Mouse (Mus musculus): ENCODE measurements around the gene Foxn1. TPM values are rescaled to one million over a fixed set of nuclear protein-coding genes. Genes with fewer than 3 reads are reported as not detected.

Gene Foxn1
- polyA plus RNA-seq (2014; fragmentation: Nextera tagmentation; extraction: Ambion mirVana), result not detected in 2 replicates

GRCm38 (mm10) chr11:78386508-78387043 lies at the start of gene Foxn1:
Foxn1 (minus strand) TSS chr11:78386558.
- no peaks in the 10 kb centered on the region for H3K9me3 ChIP-seq (ENCODE audit: control insufficient read depth, low read length)
- no peaks in the 10 kb centered on the region for H3K27me3 ChIP-seq (ENCODE audit: control insufficient read depth, insufficient read depth, low read length)
- H3K27ac ChIP-seq (ENCODE audit: low read depth, low read length), result no peak within 1 kb of the TSS
- no peaks in the 10 kb centered on the region for H3K36me3 ChIP-seq (ENCODE audit: control insufficient read depth, insufficient read depth, low read length)
- H3K9ac ChIP-seq (ENCODE audit: low read length), result no peak within 1 kb of the TSS
- 84% methylated on average over 14 of the region's 14 CpGs for WGBS
- H3K4me3 ChIP-seq (ENCODE audit: low read depth, low read length), result no peak within 1 kb of the TSS
- no peak within 1 kb of the TSS for H3K4me2 ChIP-seq (ENCODE audit: low read depth)
- H3K4me1 ChIP-seq (ENCODE audit: control insufficient read depth, insufficient read depth, low read length), result no peaks in the 10 kb centered on the region
- no peak for ATAC-seq (ENCODE audit: insufficient read depth, low FRiP score, low TSS enrichment)
- DNase-seq (ENCODE audit: low spot score), result no peak

GRCm38 (mm10) chr11:78435776-78436349 lies 49.5 kb upstream of the Foxn1 start:
- peak overlapping the region; percentile 2; the same call in 1 of the 2 replicates for H3K9ac ChIP-seq (ENCODE audit: low read length)
- H3K4me2 ChIP-seq (ENCODE audit: low read depth), result peak overlapping the region; percentile 22
- H3K27me3 ChIP-seq (ENCODE audit: control insufficient read depth, insufficient read depth, low read length), result no peaks in the 10 kb centered on the region
- ATAC-seq (ENCODE audit: insufficient read depth, low FRiP score, low TSS enrichment) (no peak), DNase-seq (ENCODE audit: low spot score) (peak; percentile 74)
- H3K4me1 ChIP-seq (ENCODE audit: control insufficient read depth, insufficient read depth, low read length), result peaks cover 4% of the 10 kb centered on the region; the same call in 1 of the 2 replicates
- H3K27ac ChIP-seq (ENCODE audit: low read depth, low read length), result no peak overlapping the region
- WGBS, result 7% methylated on average over 19 of the region's 19 CpGs
- no peak overlapping the region for H3K4me3 ChIP-seq (ENCODE audit: low read depth, low read length)
- no peaks in the 10 kb centered on the region for H3K36me3 ChIP-seq (ENCODE audit: control insufficient read depth, insufficient read depth, low read length)
- no peaks in the 10 kb centered on the region for H3K9me3 ChIP-seq (ENCODE audit: control insufficient read depth, low read length)

DNA sequence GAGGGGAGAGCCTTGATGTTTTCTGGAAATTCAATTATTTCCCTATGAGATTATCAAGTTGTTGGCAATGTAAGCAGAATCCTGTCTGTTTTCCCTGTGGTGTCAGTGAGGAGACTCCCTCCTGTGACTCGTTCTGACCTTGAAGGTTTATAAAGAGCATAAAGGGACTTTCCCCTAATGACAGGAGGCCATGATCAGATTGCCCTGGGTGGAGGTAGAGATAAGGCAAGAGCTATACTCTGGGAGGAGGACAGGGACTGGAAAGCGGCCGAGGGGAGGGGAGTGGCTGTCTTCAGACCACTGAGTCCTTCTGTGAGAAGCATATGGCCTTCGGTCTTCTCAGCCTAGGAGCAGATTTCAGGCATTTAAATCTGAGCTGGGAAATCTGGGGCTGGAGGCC lies 47.7 kb upstream of the Foxn1 start:
- DNase-seq (ENCODE audit: low spot score) (no peak), ATAC-seq (ENCODE audit: insufficient read depth, low FRiP score, low TSS enrichment) (no peak)
- no peak overlapping the region for H3K9ac ChIP-seq (ENCODE audit: low read length)
- no peaks in the 10 kb centered on the region for H3K27me3 ChIP-seq (ENCODE audit: control insufficient read depth, insufficient read depth, low read length)
- H3K4me3 ChIP-seq (ENCODE audit: low read depth, low read length), result no peak overlapping the region
- no peak overlapping the region for H3K27ac ChIP-seq (ENCODE audit: low read depth, low read length)
- no peaks in the 10 kb centered on the region for H3K9me3 ChIP-seq (ENCODE audit: control insufficient read depth, low read length)
- H3K36me3 ChIP-seq (ENCODE audit: control insufficient read depth, insufficient read depth, low read length), result no peaks in the 10 kb centered on the region
- H3K4me1 ChIP-seq (ENCODE audit: control insufficient read depth, insufficient read depth, low read length), result peaks cover 4% of the 10 kb centered on the region; the same call in 1 of the 2 replicates
- H3K4me2 ChIP-seq (ENCODE audit: low read depth), result no peak overlapping the region
- 65% methylated on average over 4 of the region's 4 CpGs for WGBS

GRCm38 (mm10) chr11:78431176-78431575 lies 44.8 kb upstream of the Foxn1 start:
- ATAC-seq (ENCODE audit: insufficient read depth, low FRiP score, low TSS enrichment) (no peak), DNase-seq (ENCODE audit: low spot score) (no peak)
- no peaks in the 10 kb centered on the region for H3K36me3 ChIP-seq (ENCODE audit: control insufficient read depth, insufficient read depth, low read length)
- no peak overlapping the region for H3K27ac ChIP-seq (ENCODE audit: low read depth, low read length)
- no peaks in the 10 kb centered on the region for H3K9me3 ChIP-seq (ENCODE audit: control insufficient read depth, low read length)
- H3K4me1 ChIP-seq (ENCODE audit: control insufficient read depth, insufficient read depth, low read length), result peaks cover 4% of the 10 kb centered on the region; the same call in 1 of the 2 replicates
- no peaks in the 10 kb centered on the region for H3K27me3 ChIP-seq (ENCODE audit: control insufficient read depth, insufficient read depth, low read length)
- no peak overlapping the region for H3K9ac ChIP-seq (ENCODE audit: low read length)
- H3K4me2 ChIP-seq (ENCODE audit: low read depth), result no peak overlapping the region
- 91% methylated on average over 10 of the region's 10 CpGs for WGBS
- no peak overlapping the region for H3K4me3 ChIP-seq (ENCODE audit: low read depth, low read length)

- no peaks in the 10 kb centered on the region for H3K9me3 ChIP-seq (ENCODE audit: control insufficient read depth, low read length)
- H3K4me2 ChIP-seq (ENCODE audit: low read depth), result no peak overlapping the region
- H3K36me3 ChIP-seq (ENCODE audit: control insufficient read depth, insufficient read depth, low read length), result no peaks in the 10 kb centered on the region
- no peaks in the 10 kb centered on the region for H3K27me3 ChIP-seq (ENCODE audit: control insufficient read depth, insufficient read depth, low read length)
- DNase-seq (ENCODE audit: low spot score) (no peak), ATAC-seq (ENCODE audit: insufficient read depth, low FRiP score, low TSS enrichment) (no peak)
- no peak overlapping the region for H3K4me3 ChIP-seq (ENCODE audit: low read depth, low read length)
- H3K4me1 ChIP-seq (ENCODE audit: control insufficient read depth, insufficient read depth, low read length), result no peaks in the 10 kb centered on the region
- 45% methylated on average over 11 of the region's 11 CpGs for WGBS
- H3K27ac ChIP-seq (ENCODE audit: low read depth, low read length), result no peak overlapping the region
- H3K9ac ChIP-seq (ENCODE audit: low read length), result no peak overlapping the region
These were observed 44.0 kb upstream of the Foxn1 start for GRCm38 (mm10) chr11:78430195-78430878.

DNA sequence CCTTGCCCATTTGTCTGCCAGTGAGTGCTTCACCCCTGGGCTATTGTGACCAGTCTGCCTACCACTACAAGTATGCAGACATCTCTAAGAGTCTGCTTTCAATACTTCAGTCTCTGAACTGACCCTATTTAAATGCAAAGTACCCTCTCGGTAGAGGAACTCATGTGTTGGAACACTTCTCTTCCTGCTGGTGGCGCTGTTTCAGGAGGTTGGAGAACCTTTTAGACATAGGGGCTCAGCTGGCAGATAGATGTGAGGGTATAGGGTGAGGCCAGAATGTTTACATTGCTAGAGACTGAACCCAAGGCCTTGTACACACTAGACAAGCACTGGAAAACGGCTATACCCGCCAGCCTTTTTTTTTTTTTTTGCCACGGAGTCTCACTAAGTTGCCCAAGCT lies 42.0 kb upstream of the Foxn1 start:
- H3K27me3 ChIP-seq (ENCODE audit: control insufficient read depth, insufficient read depth, low read length), result no peaks in the 10 kb centered on the region
- 73% methylated on average over 5 of the region's 5 CpGs for WGBS
- no peak for DNase-seq (ENCODE audit: low spot score)
- ATAC-seq (ENCODE audit: insufficient read depth, low FRiP score, low TSS enrichment), result no peak
- no peak overlapping the region for H3K4me3 ChIP-seq (ENCODE audit: low read depth, low read length)
- no peaks in the 10 kb centered on the region for H3K36me3 ChIP-seq (ENCODE audit: control insufficient read depth, insufficient read depth, low read length)
- H3K4me2 ChIP-seq (ENCODE audit: low read depth), result no peak overlapping the region
- no peaks in the 10 kb centered on the region for H3K9me3 ChIP-seq (ENCODE audit: control insufficient read depth, low read length)
- H3K27ac ChIP-seq (ENCODE audit: low read depth, low read length), result no peak overlapping the region
- no peak overlapping the region for H3K9ac ChIP-seq (ENCODE audit: low read length)
- H3K4me1 ChIP-seq (ENCODE audit: control insufficient read depth, insufficient read depth, low read length), result no peaks in the 10 kb centered on the region

DNA sequence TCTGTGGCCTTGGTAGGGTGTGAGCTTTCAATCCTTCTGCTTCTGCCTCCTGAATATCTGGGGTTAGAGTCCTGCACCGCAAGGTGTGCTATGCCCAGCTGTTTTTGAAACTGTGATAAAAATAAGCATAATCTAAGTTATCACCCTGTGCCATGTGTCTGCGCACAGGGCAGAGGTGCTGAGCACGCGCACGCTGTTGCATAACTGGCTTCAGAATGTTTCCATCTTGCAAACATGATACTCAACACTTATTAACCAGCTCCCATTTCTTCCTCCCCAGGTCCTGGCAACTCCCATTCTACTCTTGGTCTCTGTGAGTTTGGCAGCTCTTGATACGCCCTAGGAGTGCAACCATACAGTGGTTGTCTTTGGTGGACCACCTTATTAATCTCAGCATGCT lies 41.3 kb upstream of the Foxn1 start:
- Histone ChIP-seq H3K27me3 (ENCODE audit: control insufficient read depth, insufficient read depth, low read length) (no peaks in the 10 kb centered on the region), H3K9me3 (ENCODE audit: control insufficient read depth, low read length) (no peaks in the 10 kb centered on the region), H3K4me1 (ENCODE audit: control insufficient read depth, insufficient read depth, low read length) (no peaks in the 10 kb centered on the region), H3K36me3 (ENCODE audit: control insufficient read depth, insufficient read depth, low read length) (no peaks in the 10 kb centered on the region), H3K4me3 (ENCODE audit: low read depth, low read length) (no peak overlapping the region), H3K9ac (ENCODE audit: low read length) (no peak overlapping the region), H3K4me2 (ENCODE audit: low read depth) (no peak overlapping the region), H3K27ac (ENCODE audit: low read depth, low read length) (no peak overlapping the region)
- ATAC-seq (ENCODE audit: insufficient read depth, low FRiP score, low TSS enrichment) (no peak), DNase-seq (ENCODE audit: low spot score) (no peak)
- WGBS, result 96% methylated on average over 6 of the region's 6 CpGs

- H3K27ac ChIP-seq (ENCODE audit: low read depth, low read length), result no peak overlapping the region
- 86% methylated on average over 1 of the region's 1 CpGs for WGBS
- H3K9me3 ChIP-seq (ENCODE audit: control insufficient read depth, low read length), result no peaks in the 10 kb centered on the region
- DNase-seq (ENCODE audit: low spot score) (no peak), ATAC-seq (ENCODE audit: insufficient read depth, low FRiP score, low TSS enrichment) (no peak)
- H3K4me2 ChIP-seq (ENCODE audit: low read depth), result no peak overlapping the region
- no peak overlapping the region for H3K9ac ChIP-seq (ENCODE audit: low read length)
- H3K4me1 ChIP-seq (ENCODE audit: control insufficient read depth, insufficient read depth, low read length), result no peaks in the 10 kb centered on the region
- H3K27me3 ChIP-seq (ENCODE audit: control insufficient read depth, insufficient read depth, low read length), result no peaks in the 10 kb centered on the region
- H3K36me3 ChIP-seq (ENCODE audit: control insufficient read depth, insufficient read depth, low read length), result no peaks in the 10 kb centered on the region
- no peak overlapping the region for H3K4me3 ChIP-seq (ENCODE audit: low read depth, low read length)
These were observed 39.2 kb upstream of the Foxn1 start for GRCm38 (mm10) chr11:78425572-78425971.

DNA sequence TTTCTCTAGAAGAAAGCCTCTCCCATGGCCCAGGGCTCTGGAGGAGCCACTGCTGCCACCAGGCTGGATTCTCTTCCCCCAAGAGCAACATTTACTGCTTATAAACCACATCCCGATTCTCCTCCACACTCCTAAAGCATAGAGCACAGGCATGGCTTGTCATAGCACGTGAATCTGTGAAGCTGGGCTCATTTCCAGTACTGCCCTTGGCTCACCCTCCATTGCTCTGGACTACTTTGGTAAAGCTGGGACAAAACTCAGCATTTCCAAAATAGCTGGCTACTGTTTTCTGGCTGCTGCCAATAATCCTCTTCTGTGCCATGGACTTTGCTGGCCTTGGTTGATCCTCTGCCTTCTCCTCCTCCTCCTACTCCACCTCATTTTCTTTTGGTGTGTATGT lies 38.0 kb upstream of the Foxn1 start:
- Histone ChIP-seq H3K36me3 (ENCODE audit: control insufficient read depth, insufficient read depth, low read length) (no peaks in the 10 kb centered on the region), H3K27me3 (ENCODE audit: control insufficient read depth, insufficient read depth, low read length) (no peaks in the 10 kb centered on the region), H3K4me3 (ENCODE audit: low read depth, low read length) (no peak overlapping the region), H3K9ac (ENCODE audit: low read length) (no peak overlapping the region), H3K27ac (ENCODE audit: low read depth, low read length) (no peak overlapping the region), H3K4me2 (ENCODE audit: low read depth) (no peak overlapping the region), H3K4me1 (ENCODE audit: control insufficient read depth, insufficient read depth, low read length) (no peaks in the 10 kb centered on the region), H3K9me3 (ENCODE audit: control insufficient read depth, low read length) (no peaks in the 10 kb centered on the region)
- ATAC-seq (ENCODE audit: insufficient read depth, low FRiP score, low TSS enrichment) (no peak), DNase-seq (ENCODE audit: low spot score) (no peak)
- 85% methylated on average over 2 of the region's 2 CpGs for WGBS

Measured in neural tube, embryonic 11.5 days (tissue).